ENCODE assay signal across 33 mouse cellular contexts in genomic region chr17:8823548-8823947, GRCm38 (mm10).
"Had no signal": no experiment of that assay in that cellular context is flagged by ENCODE, and none has a peak within 500 bp of the region (broad histone marks: within the 10 kb centered on the region; RNA-seq: fewer than 3 reads in every experiment).

No protein-coding gene starts in this region.

- H3K27me3 ChIP-seq: limb, embryonic 12.5 days; limb, embryonic 13.5 days; limb, embryonic 15.5 days; liver, embryonic 12.5 days; liver, embryonic 13.5 days; lung, embryonic 15.5 days; midbrain, embryonic 12.5 days; midbrain, embryonic 13.5 days; midbrain, embryonic 15.5 days; neural tube, embryonic 12.5 days; neural tube, embryonic 13.5 days had no signal

- H3K4me2 ChIP-seq: limb, embryonic 12.5 days; limb, embryonic 13.5 days; limb, embryonic 15.5 days; liver, embryonic 11.5 days; liver, embryonic 12.5 days; liver, embryonic 13.5 days; liver, embryonic 15.5 days; lung, embryonic 14.5 days; lung, embryonic 15.5 days; midbrain, embryonic 11.5 days; midbrain, embryonic 12.5 days; midbrain, embryonic 13.5 days; midbrain, embryonic 15.5 days; neural tube, embryonic 12.5 days; neural tube, embryonic 13.5 days had no signal

- DNase-seq: left cerebral cortex, postnatal 4 days; liver; liver, embryonic 13.5 days; liver, postnatal 0 days; lung, adult 18-20 months; lung, adult 2 months; lung, embryonic 14.5 days; lung, postnatal 10 days; lung, postnatal 14 days; lung, postnatal 36 days; lung, postnatal 4 days; midbrain, embryonic 14.5 days had no signal

- H3K36me3 ChIP-seq: limb, embryonic 10.5 days; limb, embryonic 12.5 days; limb, embryonic 13.5 days; limb, embryonic 15.5 days; liver, embryonic 12.5 days; liver, embryonic 13.5 days; liver, embryonic 15.5 days; lung, embryonic 15.5 days; midbrain, embryonic 10.5 days; midbrain, embryonic 12.5 days; midbrain, embryonic 15.5 days; neural tube, embryonic 13.5 days had no signal

- H3K4me1 ChIP-seq: limb, embryonic 10.5 days; limb, embryonic 12.5 days; limb, embryonic 13.5 days; limb, embryonic 15.5 days; liver, embryonic 12.5 days; liver, embryonic 13.5 days; liver, embryonic 15.5 days; lung, embryonic 15.5 days; midbrain, embryonic 12.5 days; midbrain, embryonic 15.5 days had no signal

- H3K9me3 ChIP-seq: limb, embryonic 10.5 days; limb, embryonic 12.5 days; limb, embryonic 13.5 days; limb, embryonic 15.5 days; liver, embryonic 12.5 days; liver, embryonic 13.5 days; liver, embryonic 15.5 days; lung, embryonic 15.5 days; megakaryocyte, embryonic 14.5 days; midbrain, embryonic 10.5 days; midbrain, embryonic 12.5 days; midbrain, embryonic 13.5 days; midbrain, embryonic 15.5 days; neural tube, embryonic 12.5 days; neural tube, embryonic 13.5 days had no signal

- H3K4me3 ChIP-seq: limb, embryonic 10.5 days; limb, embryonic 12.5 days; limb, embryonic 13.5 days; limb, embryonic 15.5 days; liver, embryonic 12.5 days; liver, embryonic 13.5 days; liver, embryonic 15.5 days; lung, embryonic 15.5 days; megakaryocyte, embryonic 14.5 days; midbrain, embryonic 10.5 days; midbrain, embryonic 12.5 days; midbrain, embryonic 13.5 days; midbrain, embryonic 15.5 days; myocyte; neural tube, embryonic 12.5 days; neural tube, embryonic 13.5 days had no signal

- H3K27ac ChIP-seq: limb, embryonic 10.5 days; limb, embryonic 12.5 days; limb, embryonic 13.5 days; limb, embryonic 15.5 days; liver, embryonic 12.5 days; liver, embryonic 13.5 days; liver, embryonic 14.5 days; liver, embryonic 15.5 days; lung, embryonic 15.5 days; macrophage; midbrain, embryonic 10.5 days; midbrain, embryonic 12.5 days; midbrain, embryonic 13.5 days; midbrain, embryonic 15.5 days; neural tube, embryonic 12.5 days; neural tube, embryonic 13.5 days had no signal

- ATAC-seq: liver, embryonic 12.5 days; liver, postnatal 0 days; lung, postnatal 0 days; midbrain, embryonic 13.5 days; midbrain, embryonic 15.5 days; midbrain, embryonic 16.5 days had no signal

- H3K9ac ChIP-seq: limb, embryonic 12.5 days; limb, embryonic 13.5 days; limb, embryonic 15.5 days; liver, embryonic 12.5 days; liver, embryonic 13.5 days; liver, embryonic 14.5 days; liver, embryonic 15.5 days; liver, postnatal 0 days; lung, embryonic 14.5 days; lung, embryonic 15.5 days; midbrain, embryonic 12.5 days; midbrain, embryonic 13.5 days; midbrain, embryonic 15.5 days; neural tube, embryonic 12.5 days; neural tube, embryonic 13.5 days had no signal
